Mouse (Mus musculus) bone marrow, adult 2 months (tissue): ENCODE results near the gene Slc5a9.

Source experiments
- CTCF ChIP-seq: fragments of 200-500 bp; IDR thresholded peaks from 2 replicates; pipeline ENCODE4 v1.5.1; 2011; ENCODE audit warnings: low read length, control low read depth; ENCODE audit not compliant: control insufficient read depth, insufficient read depth
- POLR2A ChIP-seq: fragments of 200-500 bp; IDR thresholded peaks from 2 replicates; pipeline ENCODE4 v1.6.1; 2011; ENCODE audit warnings: low read depth, mild to moderate bottlenecking, control low read depth, low read length, borderline replicate concordance; ENCODE audit not compliant: control insufficient read depth

DNA sequence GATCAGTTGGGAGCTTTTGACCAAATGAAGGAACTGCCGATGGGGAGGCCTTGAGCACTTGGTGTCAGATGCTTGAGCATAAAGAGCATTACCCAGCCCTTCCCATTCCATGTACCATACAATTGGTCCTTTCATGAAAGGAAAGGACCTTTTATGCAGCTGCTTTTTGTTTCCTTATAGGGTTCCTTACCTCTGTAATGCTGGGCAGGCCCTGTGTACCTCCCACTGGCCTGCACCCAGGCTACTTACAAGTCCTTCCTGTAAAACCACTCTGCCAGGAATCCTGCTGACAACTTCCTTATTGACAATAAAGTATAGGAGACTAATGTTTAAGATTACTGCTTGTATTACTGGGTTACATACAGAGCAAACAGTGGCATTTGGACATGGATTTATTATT, 1.2 kb downstream of the Slc5a9 start:
- no peak for TF ChIP-seq POLR2A
- TF ChIP-seq CTCF: no peak
